Mouse (Mus musculus): Measurements from ENCODE around the gene H2-K1.

H2-K1 gene

DNA sequence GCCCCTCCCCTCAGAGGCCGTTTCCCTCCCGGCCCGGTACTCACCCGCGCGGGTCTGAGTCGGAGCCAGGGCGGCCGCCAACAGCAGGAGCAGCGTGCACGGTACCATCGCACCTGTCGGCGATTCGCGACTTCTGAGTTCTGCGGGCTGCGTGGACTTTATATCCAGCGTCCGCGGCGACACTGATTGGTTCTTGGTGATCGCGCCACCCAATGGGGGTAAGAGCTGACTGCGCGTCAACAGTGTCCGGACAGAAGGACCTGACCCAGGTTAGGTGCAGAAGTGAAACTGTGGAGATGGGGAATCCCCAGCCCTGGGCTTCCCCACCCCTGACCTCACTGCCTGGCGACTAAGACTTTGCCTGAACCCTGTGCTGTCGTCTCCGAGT lies at the start of gene H2-K1:
Gene H2-K1 (minus strand): TSS at position 198 of the 388 bp plus-strand sequence.
- in situ Hi-C loops (cut with MboI, MseI), result no loop called here

GRCm38 (mm10) chr17:34047404-34048050 lies 47.4 kb upstream of the H2-K1 start:
- in situ Hi-C loops (cut with MboI, MseI), result no loop called here

DNA sequence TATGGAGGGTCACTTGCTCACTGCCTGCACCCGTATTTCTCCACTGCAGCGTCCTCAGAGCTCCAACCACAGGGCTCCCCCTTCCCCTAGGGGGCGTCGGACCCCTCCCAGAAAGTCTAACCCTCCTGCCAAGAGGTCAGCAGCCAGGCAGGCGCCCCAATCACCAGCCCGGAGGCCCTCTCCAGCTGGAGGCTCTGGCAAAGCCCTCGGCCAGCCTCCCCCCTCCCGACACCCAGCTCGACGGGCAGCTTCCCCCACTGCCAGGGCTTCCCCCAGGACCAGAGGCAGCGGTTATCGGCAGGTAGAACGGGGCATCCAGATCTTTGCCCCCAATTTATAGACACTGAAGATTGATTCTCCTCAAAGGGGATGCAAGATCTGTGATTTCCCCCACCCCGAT lies 45.8 kb upstream of the H2-K1 start:
- in situ Hi-C loops (cut with MboI, MseI), result no loop called here

DNA sequence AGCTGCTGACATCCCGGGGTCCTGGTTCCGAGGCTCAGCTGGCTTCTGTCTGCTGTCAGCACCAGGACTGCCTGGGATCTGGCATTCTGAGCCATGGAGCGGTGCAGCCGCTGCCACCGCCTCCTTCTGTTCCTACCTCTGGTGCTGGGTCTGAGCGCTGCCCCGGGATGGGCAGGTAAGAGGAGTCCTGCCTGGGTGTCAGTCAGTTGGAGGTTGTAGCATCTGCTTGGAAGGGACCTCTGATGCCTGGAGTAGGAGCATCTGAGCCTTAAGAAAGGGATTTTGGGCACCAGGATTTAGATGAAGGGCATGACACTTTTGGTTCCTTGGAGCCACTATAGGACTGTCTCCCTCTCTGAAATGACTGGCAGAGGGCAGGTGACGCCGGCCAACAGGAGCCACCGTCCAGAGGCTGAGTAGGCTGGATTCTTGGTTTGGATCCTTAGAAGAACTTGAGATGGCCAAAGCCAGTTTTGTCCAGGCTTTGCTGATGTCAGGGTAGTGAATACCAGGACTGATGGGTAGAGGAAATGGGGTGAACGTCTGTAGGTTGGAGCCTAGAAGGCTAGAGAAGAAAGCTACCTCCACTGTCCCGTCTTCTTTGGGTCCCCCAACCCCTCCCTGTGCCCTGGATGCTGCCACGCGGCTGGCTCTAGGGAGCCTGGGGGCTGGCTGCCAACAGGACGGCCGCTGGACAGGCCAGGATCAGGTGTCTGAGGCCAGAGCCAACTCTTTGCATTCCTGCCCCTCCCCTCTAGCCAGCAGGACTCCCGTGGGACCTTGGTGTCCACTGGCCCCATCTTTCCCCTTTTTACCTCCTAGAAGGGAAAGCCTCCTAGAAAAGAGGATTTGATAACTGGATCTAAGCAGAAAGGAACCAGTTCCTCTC lies 39.7 kb upstream of the H2-K1 start:
- in situ Hi-C loops (cut with MboI, MseI), result loop anchor here in 1 of 2 experiments (5.0 kb wide), 1 partner anchor 127 kb away; no protein-coding TSS in a partner anchor

- in situ Hi-C loops (cut with MboI, MseI), result loop anchor here in 1 of 2 experiments (5.0 kb wide), 1 partner anchor 128 kb away; no protein-coding TSS in a partner anchor
These were observed 38.9 kb upstream of the H2-K1 start, which contains the start of gene Col11a2 for GRCm38 (mm10) chr17:34038878-34039561. Col11a2 (plus strand) TSS chr17:34039437.

DNA sequence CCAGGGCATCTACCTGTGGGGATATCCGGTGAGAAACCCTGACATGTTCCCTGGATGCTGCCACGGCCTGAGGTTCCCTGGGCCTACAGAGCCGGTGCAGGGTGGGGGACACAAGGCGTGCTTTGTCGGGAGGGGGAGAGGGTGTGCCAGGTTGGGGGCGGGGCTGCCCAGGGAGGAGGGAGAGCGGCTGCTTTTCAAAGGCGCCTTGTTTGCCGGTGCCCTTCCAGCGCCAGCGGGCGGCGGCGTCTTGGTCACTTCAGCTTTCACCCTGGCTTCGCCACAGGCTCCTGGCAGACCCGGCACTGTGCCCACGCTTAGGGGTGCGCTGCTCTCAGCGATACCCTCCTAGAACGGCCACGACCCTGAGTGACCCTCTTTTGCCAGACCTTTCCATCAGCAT lies 38.3 kb upstream of the H2-K1 start:
- in situ Hi-C loops (cut with MboI, MseI), result loop anchor here in 1 of 2 experiments (5.0 kb wide), 1 partner anchor 129 kb away; no protein-coding TSS in a partner anchor

DNA sequence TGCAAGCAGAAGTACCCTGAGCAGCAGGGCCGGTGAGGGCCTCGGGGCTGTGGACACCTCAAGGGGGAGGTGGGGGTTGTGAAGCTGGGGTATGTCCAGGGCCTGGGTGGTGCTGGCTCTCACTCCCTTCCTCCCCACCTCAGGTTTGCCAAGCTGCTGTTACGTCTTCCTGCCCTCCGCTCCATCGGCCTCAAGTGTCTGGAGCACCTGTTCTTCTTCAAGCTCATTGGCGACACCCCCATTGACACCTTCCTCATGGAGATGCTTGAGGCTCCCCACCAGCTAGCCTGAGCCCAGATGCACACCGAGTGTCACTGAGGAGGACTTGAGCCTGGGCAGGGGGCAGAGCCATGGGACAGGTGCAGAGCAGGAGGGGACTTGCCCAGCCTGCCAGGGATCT lies 37.1 kb upstream of the H2-K1 start:
- in situ Hi-C loops (cut with MboI, MseI), result loop anchor here in 1 of 2 experiments (5.0 kb wide), 1 partner anchor 130 kb away; no protein-coding TSS in a partner anchor

GRCm38 (mm10) chr17:34036647-34037046 lies 36.5 kb upstream of the H2-K1 start:
- in situ Hi-C loops (cut with MboI, MseI), result loop anchor here in 1 of 2 experiments (5.0 kb wide), 1 partner anchor 131 kb away; no protein-coding TSS in a partner anchor

DNA sequence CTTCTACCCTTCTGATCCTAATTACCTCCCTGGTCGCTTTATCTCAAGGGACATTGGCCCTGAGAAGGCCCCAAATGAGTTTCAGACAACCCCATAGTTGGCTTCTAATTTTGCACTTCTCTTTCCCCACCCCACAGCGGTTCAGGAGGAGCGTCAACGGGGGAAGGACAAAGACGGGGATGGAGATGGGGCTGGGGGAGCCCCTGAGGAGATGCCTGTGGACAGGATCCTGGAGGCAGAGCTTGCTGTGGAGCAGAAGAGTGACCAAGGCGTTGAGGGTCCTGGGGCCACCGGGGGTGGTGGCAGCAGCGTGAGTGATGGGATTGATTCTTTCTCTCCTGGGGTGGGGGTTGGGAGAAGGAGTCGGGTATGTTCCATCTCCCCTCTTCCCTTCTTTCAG lies 35.4 kb upstream of the H2-K1 start:
- in situ Hi-C loops (cut with MboI, MseI), result loop anchor here in 1 of 2 experiments (5.0 kb wide), 1 partner anchor 132 kb away; no protein-coding TSS in a partner anchor

GRCm38 (mm10) chr17:34034064-34034463 lies 33.9 kb upstream of the H2-K1 start:
- in situ Hi-C loops (cut with MboI, MseI), result no loop called here

DNA sequence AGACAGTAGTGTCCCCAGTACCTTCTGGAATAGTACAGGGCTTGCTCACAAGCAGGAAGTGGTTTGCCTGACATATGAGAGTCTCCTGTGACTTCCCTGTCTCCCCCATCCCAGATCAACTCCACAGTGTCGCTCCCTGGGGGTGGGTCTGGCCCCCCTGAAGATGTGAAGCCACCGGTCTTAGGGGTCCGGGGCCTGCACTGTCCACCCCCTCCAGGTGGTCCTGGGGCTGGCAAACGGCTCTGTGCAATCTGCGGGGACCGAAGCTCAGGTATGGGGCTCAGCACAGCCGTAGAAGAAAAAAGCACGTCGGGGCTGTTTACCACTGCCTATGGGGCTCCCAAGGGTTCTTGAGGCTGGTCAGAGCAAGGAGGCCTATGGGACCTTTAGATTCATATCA lies 33.3 kb upstream of the H2-K1 start:
- in situ Hi-C loops (cut with MboI, MseI), result no loop called here

GRCm38 (mm10) chr17:34032806-34033205 lies 32.7 kb upstream of the H2-K1 start:
- in situ Hi-C loops (cut with MboI, MseI), result no loop called here

- in situ Hi-C loops (cut with MboI, MseI), result no loop called here
These were observed 32.1 kb upstream of the H2-K1 start for GRCm38 (mm10) chr17:34032174-34032632.

DNA sequence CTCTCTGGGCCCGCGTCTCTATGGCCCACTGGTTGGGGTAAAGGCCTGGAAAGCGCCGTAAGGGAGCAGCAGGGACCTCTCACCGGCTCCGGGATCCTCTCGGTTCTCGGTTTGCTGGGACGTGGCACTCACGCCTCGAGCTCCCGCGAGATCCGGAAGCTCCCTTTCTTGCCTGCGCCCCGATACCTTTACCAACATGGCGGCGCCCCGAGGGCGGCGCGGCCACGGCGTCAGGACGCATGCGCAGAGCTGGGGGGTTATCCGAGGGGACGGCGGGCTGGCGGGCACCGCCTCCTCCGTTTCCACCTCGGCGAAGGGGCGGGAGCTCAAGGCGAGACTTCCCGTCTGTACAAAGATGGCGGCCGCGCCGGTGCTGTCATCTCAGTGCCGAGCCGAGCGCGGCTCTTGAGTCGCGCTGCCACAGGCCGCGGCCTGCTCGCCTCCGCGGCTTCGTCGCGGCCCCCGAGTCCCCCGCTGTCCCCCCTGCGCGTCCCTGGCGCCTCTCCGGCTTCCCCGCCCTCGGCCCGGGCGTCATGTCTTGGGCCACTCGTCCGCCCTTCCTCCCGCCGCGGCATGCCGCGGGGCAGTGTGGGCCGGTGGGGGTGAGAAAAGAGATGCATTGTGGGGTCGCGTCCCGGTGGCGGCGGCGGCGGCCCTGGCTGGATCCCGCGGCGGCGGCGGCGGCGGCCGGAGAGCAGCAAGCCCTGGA lies 31.5 kb upstream of the H2-K1 start, which contains the start of the genes Slc39a7 and Rxrb:
Gene Slc39a7 (minus strand): TSS at position 218 of the 709 bp plus-strand sequence.
Gene Rxrb (plus strand): TSS at position 348 of the 709 bp plus-strand sequence.
- in situ Hi-C loops (cut with MboI, MseI), result no loop called here

- in situ Hi-C loops (cut with MboI, MseI), result no loop called here
These were observed 30.7 kb upstream of the H2-K1 start for GRCm38 (mm10) chr17:34030861-34031326.

DNA sequence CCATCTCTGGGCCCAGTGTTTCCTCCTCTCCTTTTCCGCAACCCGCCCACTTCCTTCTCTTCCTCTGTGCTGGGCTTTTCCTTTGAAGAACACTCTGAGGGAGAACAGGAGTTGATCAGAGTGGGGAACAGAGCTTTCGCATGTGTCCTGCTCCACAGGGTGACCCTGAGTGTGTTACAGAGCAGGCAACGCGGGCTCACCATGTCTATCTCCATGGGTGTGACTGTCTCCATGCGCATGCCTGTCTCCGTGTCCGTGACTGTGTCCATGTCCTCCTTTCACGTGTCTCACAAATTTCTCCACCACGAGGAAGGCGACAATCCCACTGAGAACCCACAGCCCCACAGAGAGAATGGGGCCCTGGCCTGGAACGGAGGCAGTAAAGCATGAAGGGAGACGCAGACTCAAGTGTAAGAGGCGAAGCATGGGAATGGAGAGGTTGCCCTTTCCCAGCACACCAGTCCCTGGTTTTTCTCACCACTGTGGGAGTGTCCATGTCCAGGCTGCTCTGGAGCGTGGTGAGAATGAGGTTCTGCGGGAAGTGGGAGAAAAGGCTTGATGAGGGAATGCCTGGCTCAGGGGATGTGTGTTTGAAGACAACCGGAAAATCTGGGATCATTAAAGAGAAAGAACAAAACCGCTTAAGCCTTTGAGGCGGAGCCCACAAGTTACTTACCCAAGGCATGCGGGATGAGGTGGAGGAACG lies 29.9 kb upstream of the H2-K1 start:
- in situ Hi-C loops (cut with MboI, MseI), result no loop called here

- in situ Hi-C loops (cut with MboI, MseI), result no loop called here
These were observed 29.2 kb upstream of the H2-K1 start for GRCm38 (mm10) chr17:34029150-34029889.

DNA sequence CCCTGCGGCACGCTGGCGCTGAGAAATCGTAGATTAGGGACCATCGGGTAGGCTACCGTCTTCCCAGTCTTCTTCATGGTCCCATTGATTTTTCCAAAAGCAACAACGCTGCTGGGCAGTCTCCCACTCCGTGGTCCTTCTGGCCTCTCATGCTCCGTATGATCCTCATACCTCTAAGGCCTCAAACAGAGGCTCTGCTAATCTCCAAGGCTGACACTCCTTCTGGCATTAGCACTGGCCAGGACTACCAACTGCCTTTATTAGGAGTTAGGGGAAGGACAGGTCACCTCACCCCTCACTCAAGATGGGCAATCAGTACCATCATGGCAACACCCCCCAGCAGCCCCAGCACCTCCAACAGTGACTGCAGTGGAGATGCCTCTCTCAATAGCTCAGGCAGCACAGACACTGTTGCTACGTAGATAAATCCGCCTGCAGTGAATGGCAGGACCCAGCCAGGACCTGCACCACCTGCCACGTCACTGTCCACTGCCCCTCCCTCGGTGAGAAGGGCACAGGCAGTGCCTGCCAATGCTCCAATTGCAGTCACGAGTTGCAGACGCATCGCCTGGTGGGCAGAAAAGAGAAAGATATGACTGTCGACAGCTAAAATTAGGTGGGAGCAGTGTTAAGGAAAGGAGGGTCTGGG lies 28.5 kb upstream of the H2-K1 start:
- in situ Hi-C loops (cut with MboI, MseI), result no loop called here

Data from T-helper 17 cell (primary cell).